Mouse (Mus musculus) CD4-positive naive resting alpha-beta T cell, adult 76 days (primary cell): Measurements from ENCODE around the gene Gm5114. TPM values are rescaled to one million over a fixed set of nuclear protein-coding genes. Genes with fewer than 3 reads are reported as not detected.

Source experiments
- total RNA-seq: library from RNA; stranded (reverse); gene quantifications from one replicate; pipeline ENCODE4 v1.2.4, GENCODE M21; 2023

The Gm5114 gene
- total RNA-seq = not detected

DNA sequence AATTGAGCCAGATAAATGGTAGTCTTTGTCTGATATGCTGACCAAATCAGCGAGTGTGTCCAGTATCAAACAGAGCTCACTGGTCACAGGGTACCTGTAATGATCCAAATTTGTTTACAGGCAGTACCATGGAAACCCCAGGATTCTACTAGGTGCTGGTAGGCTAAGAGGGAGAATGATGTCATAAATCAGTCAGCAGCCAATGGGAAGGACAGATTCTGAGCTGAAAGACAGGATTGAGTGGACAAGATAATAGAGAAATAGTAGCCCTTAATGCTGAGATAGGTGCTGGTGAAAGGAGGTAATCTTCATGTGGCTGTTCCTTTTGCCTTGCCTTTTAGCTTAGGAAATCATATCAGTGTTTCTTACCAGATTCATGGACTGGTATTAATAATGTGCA lies at the start of gene Gm5114:
Gene Gm5114 (minus strand): TSS at position 101 of the 400 bp plus-strand sequence.

Other genes with a start within 250 kb of the Gm5114 start
- 6.0 TPM for gene Zfp619, start 104.6 kb upstream of the Gm5114 start, total RNA-seq